Mouse (Mus musculus): ENCODE results near the gene Rab3ip.

The Rab3ip gene

DNA sequence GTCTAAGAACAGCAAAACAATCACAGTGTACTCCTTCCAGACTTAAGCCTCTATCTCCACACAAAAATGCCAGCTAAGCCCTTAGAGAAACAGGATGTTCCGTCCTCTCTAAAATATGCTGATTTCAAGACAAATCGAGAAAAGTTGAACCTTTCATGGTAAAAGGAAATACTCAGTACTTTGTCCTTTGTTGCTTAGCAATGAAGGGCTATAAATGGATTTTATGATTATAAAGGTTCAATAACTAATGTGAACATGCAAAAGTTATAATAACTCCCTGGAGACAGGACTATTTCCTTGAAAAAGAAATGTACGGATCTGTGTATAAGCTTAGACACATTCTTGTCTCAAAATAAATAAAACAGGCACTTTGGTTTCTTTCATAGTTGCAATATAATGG, 66.0 kb downstream of the Rab3ip start:
- no peak for ATAC-seq (ENCODE audit: insufficient number of reproducible peaks, low FRiP score, low TSS enrichment)

DNA sequence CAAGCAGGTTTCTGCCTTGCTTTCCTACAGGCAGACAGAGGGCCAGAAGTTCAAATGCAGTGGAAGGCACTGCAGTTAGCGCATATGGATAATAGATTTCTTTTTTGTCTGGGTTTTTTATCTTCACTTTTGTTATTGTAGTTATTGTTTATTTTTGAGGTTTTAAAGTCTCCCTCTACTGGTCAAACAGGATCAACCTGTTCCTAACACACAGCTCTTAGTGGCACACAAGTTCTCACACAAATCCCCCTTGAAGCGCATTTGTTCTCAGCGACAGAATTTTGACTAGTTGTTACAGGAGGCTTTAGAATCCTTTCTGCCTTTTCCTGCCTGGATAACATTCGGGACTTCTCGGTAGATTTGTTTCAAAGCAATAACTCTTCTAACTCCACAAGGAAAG, 67.0 kb downstream of the Rab3ip start:
- ATAC-seq (ENCODE audit: insufficient number of reproducible peaks, low FRiP score, low TSS enrichment): no peak

GRCm38 (mm10) chr10:116877436-116877835, 73.1 kb downstream of the Rab3ip start:
- peak; percentile 91 for ATAC-seq (ENCODE audit: insufficient number of reproducible peaks, low FRiP score, low TSS enrichment)

GRCm38 (mm10) chr10:116874490-116874889, 76.1 kb downstream of the Rab3ip start:
- ATAC-seq (ENCODE audit: insufficient number of reproducible peaks, low FRiP score, low TSS enrichment): no peak

DNA sequence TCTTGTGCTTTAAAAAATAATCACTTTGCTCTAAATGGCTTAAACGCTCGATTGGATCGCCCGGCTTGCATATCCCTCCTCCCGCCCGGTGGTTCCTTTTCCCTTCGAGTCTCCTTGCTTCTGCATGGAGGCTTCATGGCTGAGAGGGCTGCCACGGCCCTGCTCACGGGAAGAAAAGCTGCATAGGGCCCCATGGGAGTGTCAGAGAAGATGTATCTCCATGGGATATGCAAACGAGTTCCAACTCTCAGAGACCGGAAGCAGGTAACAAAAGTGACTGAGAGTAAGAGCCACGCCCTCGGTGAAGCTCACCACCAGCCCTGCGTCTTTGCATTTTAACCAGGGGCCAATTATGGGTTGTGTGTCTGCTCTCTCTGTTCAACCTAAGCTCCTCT, 78.6 kb downstream of the Rab3ip start:
- peak; percentile 33 for ATAC-seq (ENCODE audit: insufficient number of reproducible peaks, low FRiP score, low TSS enrichment)

DNA sequence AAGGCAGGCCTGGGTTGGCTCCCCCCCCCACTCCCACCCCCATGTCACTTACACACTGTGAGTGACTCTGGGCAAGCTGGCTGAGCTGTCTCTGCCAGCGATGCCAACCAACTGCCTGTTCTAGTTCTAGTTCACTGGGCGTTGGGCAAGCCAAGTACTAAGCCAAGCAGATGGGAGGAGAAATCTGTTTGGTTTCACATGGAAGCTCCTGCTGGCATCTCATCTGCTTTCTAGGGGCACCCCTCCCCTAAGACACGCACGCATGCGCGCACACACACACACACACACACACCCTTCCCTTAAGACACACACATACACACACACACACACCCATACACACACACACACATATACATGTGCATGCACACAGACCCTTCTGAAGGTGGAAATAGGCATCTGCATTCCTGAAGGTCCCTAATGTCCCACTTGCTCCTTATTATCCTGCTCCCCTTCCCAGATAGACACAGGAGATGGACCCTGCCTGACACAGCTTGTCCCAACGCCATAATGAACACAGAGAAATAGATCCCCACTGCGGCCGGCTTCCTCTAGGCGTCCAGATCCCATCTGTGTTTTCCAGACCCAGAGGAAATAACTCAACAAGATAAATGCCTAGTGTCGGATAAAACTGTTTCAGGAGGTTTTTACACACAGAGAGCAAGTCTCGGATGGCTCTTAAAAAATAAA, 79.1 kb downstream of the Rab3ip start:
- ATAC-seq (ENCODE audit: insufficient number of reproducible peaks, low FRiP score, low TSS enrichment): peak; percentile 93

DNA sequence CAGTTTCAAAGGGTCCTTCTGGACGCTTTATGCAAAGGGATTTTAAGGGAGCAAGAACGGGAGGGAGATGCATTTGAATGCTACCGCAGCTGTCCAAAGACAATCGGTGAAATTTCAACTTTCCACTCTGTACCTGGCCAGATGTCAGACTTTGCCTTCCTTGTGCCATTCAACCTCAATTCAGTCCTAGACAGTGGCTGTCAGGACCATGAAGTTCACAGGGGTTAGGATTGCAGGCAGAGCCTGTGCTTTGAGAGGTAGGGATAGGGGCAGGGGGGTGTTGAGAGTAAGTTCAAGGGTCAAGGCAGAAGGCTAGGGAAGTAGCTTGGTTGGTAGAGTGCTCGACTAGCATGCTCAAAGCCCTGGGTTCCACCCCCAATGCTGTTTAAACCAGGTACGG, 79.8 kb downstream of the Rab3ip start:
- no peak for ATAC-seq (ENCODE audit: insufficient number of reproducible peaks, low FRiP score, low TSS enrichment)
